Mouse (Mus musculus): ENCODE results near the gene Timd4. TPM values are rescaled to one million over a fixed set of nuclear protein-coding genes. Genes with fewer than 3 reads are reported as not detected.

The Timd4 gene
- polyA plus RNA-seq, 1 experiment from 2014 or later = not detected

DNA sequence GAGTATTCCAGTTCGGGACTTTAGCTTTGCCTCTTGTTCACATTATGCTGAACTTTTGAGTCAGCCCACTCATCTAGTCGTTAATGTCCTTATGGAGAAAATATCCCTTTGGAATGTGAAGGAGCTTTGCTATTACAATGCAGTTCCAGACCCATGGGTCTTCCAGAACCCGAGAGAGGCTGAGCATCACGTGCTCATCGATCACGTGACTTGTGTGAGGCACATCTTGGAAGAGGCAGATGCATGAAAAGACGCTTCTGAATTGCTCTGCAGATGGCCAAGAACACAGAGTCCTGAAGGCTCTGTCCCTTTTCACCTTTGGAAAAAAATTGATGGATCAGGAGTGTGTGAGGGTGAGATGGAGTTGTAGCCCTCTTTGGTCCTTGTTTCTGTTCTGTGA, 58.0 kb downstream of the Timd4 start:
- H3K4me3 ChIP-seq = no peak overlapping the region
- H3K4me1 ChIP-seq = no peaks in the 10 kb centered on the region
- H3K36me3 ChIP-seq = no peaks in the 10 kb centered on the region
- no peak for DNase-seq (ENCODE audit: low spot score)
- WGBS = 86% methylated on average over 7 of the region's 7 CpGs
- no peak overlapping the region for H3K27ac ChIP-seq (replicated peaks)
- H3K27me3 ChIP-seq (ENCODE audit: low read depth, poor library complexity, severe bottlenecking) = no peaks in the 10 kb centered on the region
- no peaks in the 10 kb centered on the region for H3K9me3 ChIP-seq (replicated peaks)

DNA sequence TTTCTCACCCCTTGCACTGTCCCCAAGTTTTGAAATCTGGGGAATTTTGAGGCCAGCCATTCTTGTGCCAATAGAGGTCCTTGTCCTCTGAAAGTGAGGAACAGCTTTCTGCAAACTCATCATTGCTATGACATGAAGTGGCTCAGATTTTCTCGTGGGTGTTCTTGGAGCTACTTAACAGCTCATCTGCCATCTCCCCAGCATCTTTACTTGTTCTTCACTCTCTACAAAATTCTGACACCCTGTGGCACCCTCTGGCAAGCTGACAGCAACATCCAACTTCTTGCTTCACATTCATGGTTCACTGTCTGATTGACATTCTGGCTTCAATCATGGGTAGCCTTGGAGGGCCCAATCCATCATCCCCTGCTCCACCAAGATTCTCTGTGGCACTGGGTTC, 65.2 kb downstream of the Timd4 start:
- no peak for DNase-seq (ENCODE audit: low spot score)
- WGBS = 89% methylated on average over 1 of the region's 1 CpGs
- H3K36me3 ChIP-seq = no peaks in the 10 kb centered on the region
- H3K27me3 ChIP-seq (ENCODE audit: low read depth, poor library complexity, severe bottlenecking) = no peaks in the 10 kb centered on the region
- H3K9me3 ChIP-seq (replicated peaks) = no peaks in the 10 kb centered on the region
- H3K4me3 ChIP-seq = no peak overlapping the region
- no peak overlapping the region for H3K27ac ChIP-seq (replicated peaks)
- H3K4me1 ChIP-seq = no peaks in the 10 kb centered on the region

GRCm38 (mm10) chr11:46882456-46882855, 71.9 kb downstream of the Timd4 start:
- WGBS = 86% methylated on average over 2 of the region's 2 CpGs
- no peaks in the 10 kb centered on the region for H3K36me3 ChIP-seq

DNA sequence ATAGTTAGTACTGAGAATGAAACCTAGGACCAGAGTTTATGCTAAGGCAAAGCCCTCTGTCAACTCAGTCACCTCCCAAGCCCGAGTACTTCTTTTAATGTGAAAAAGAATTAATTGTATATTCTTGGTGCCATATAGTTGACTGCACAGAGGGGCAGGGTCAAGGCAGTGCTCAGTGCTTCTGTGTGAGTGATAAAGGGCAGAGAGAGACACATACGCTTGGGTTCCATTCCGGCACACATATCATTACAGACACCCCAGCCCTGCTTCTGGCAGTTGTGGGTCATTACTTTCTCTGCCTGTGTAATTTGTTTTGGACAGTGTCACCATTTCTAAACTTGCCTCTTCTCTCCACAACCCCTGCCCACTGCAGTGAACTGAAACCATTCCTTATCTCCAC, 78.5 kb downstream of the Timd4 start:
- 90% methylated on average over 3 of the region's 3 CpGs for WGBS

More at GRCm38 (mm10) chr11:46882456-46882855, 71.9 kb downstream of the Timd4 start:
- Histone ChIP-seq H3K4me1 (no peaks in the 10 kb centered on the region), H3K27me3 (ENCODE audit: low read depth, poor library complexity, severe bottlenecking) (no peaks in the 10 kb centered on the region), H3K4me3 (no peak overlapping the region), H3K27ac (replicated peaks) (no peak overlapping the region), H3K9me3 (replicated peaks) (no peaks in the 10 kb centered on the region)
- no peak for DNase-seq (ENCODE audit: low spot score)

More for the DNA sequence above, 78.5 kb downstream of the Timd4 start:
- Histone ChIP-seq H3K4me1 (no peaks in the 10 kb centered on the region), H3K36me3 (no peaks in the 10 kb centered on the region), H3K4me3 (no peak overlapping the region), H3K27me3 (ENCODE audit: low read depth, poor library complexity, severe bottlenecking) (no peaks in the 10 kb centered on the region), H3K9me3 (replicated peaks) (no peaks in the 10 kb centered on the region), H3K27ac (replicated peaks) (no peak overlapping the region)
- DNase-seq (ENCODE audit: low spot score) = no peak

Other genes starting within 250 kb of the Timd4 start
- not detected in 2 replicates for gene BC053393, start 239.3 kb upstream of the Timd4 start, polyA plus RNA-seq (2016; fragmentation: Nextera tagmentation; extraction: Ambion mirVana)
- gene Dppa1, start 181.5 kb upstream of the Timd4 start, polyA plus RNA-seq (2016; fragmentation: Nextera tagmentation; extraction: Ambion mirVana) = not detected in 2 replicates
- gene Timd2, start 103.7 kb upstream of the Timd4 start, polyA plus RNA-seq (2016; fragmentation: Nextera tagmentation; extraction: Ambion mirVana) = 0.09 and 0.17 TPM in 2 replicates
- 0.06 TPM in 1 of 2 replicates, not detected in the other for gene Havcr1, start 75.7 kb upstream of the Timd4 start, polyA plus RNA-seq (2016; fragmentation: Nextera tagmentation; extraction: Ambion mirVana)

All from midbrain, embryonic 10.5 days (tissue).